Mouse (Mus musculus) hindbrain, embryonic 14.5 days (tissue): Measurements from ENCODE around the gene Olfr433. TPM values are rescaled to one million over a fixed set of nuclear protein-coding genes. Genes with fewer than 3 reads are reported as not detected.
"Not testable (repeated sequence)": the region's sequence is repeated elsewhere in the genome, so short reads cannot be mapped to it uniquely, and the experiment has no call there.

Experiments
- ATAC-seq: fragments of 200-750 bp; cut with Nextera tagmentation; 2 replicates; pipeline ENCODE4 v1.8.0; 2017; ENCODE audit warnings: moderate number of reproducible peaks, mild to moderate bottlenecking, moderate TSS enrichment, moderate library complexity; ENCODE audit not compliant: low FRiP score
- DNase-seq: peaks from one replicate; pipeline ENCODE4 v3.0.0-alpha.2; 2015; ENCODE audit warnings: low spot score
- H3K27ac ChIP-seq: fragments of 300-500 bp; sonication (generic); 2 replicates; pipeline ENCODE4 v1.5.1; 2014; ENCODE audit warnings: mild to moderate bottlenecking, moderate library complexity
- H3K27me3 ChIP-seq: fragments of 300-500 bp; sonication (generic); 2 replicates; pipeline ENCODE4 v1.6.1; 2014; ENCODE audit warnings: mild to moderate bottlenecking, low read length, mixed read lengths; ENCODE audit not compliant: control insufficient read depth, insufficient read depth
- H3K36me3 ChIP-seq: fragments of 300-500 bp; sonication (generic); replicated peaks from 2 replicates; pipeline ENCODE4 v1.6.1; 2014; ENCODE audit not compliant: control insufficient read depth, insufficient read depth
- H3K4me1 ChIP-seq: fragments of 300-500 bp; sonication (generic); replicated peaks from 2 replicates; pipeline ENCODE4 v1.6.1; 2014; ENCODE audit warnings: antibody characterized with exemption, low read length, mixed read lengths; ENCODE audit not compliant: control insufficient read depth, insufficient read depth
- H3K4me2 ChIP-seq: fragments of 300-500 bp; sonication (generic); replicated peaks from 2 replicates; pipeline ENCODE4 v1.6.1; 2014; ENCODE audit warnings: mild to moderate bottlenecking, moderate library complexity
- H3K4me3 ChIP-seq: fragments of 300-500 bp; sonication (generic); replicated peaks from 2 replicates; pipeline ENCODE4 v1.5.1; 2014; ENCODE audit warnings: mild to moderate bottlenecking, low read length
- H3K9ac ChIP-seq: fragments of 300-500 bp; sonication (generic); 2 replicates; pipeline ENCODE4 v1.6.1; 2014
- H3K9me3 ChIP-seq: fragments of 300-500 bp; sonication (generic); 2 replicates; pipeline ENCODE4 v1.6.1; 2016; ENCODE audit warnings: low read length; ENCODE audit not compliant: control insufficient read depth
- WGBS: fragments of 180-500 bp; shearing (Covaris S2); extraction: QIAGEN DNeasy Blood & Tissue Kit; methylation state at CpG from one replicate; pipeline ENCODE4 v1.1.7; 2014; 5-methylcytosine and 5-hydroxymethylcytosine counted together
- polyA plus RNA-seq: library from polyadenylated mRNA; unstranded; fragments of >200 nt; fragmentation: Nextera tagmentation; extraction: Ambion mirVana; gene quantifications from 2 replicates; pipeline ENCODE4 v1.2.1, GENCODE M21; 2014

Gene Olfr433
- polyA plus RNA-seq = not detected in 2 replicates

DNA sequence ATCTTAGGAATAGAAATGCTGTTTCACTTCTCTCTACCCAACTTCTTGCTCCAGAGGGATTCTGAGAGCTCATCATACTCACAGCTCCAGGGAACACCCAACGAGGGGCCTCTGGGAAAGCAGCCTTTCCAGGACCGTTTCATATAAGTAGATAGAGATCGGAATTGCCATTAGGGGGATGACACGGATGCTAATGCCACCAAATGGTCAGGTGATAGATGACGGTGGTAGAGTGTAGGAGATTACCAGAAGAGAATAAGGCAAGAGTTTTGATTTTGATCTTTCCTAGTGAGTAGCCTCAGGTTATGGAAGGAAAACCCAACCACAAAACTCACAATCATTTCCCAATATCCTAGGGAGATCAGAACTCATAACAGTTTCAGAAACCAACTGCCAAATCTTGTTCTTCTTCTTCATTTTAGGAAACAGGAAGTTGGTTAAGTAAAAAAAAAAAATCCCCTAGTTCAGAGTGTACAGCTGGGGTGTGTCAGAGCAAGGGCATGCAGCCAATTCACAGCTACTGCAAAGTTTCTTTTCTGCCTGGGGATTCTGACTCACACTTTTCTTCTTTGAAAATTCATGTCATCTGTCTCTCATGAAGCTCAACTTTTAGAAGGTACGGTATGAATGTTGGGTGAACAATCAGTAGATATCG lies at the start of gene Olfr433:
Olfr433 (plus strand) TSS at position 183 of the 655 bp plus-strand sequence.
- ATAC-seq = no peak
- Histone ChIP-seq H3K9me3 (no peaks in the 10 kb centered on the region), H3K36me3 (no peaks in the 10 kb centered on the region), H3K4me3 (no peak within 1 kb of the TSS), H3K4me1 (no peaks in the 10 kb centered on the region), H3K4me2 (no peak within 1 kb of the TSS), H3K27me3 (no peaks in the 10 kb centered on the region), H3K9ac (no peak within 1 kb of the TSS), H3K27ac (no peak within 1 kb of the TSS)
- 92% methylated on average over 7 of the region's 7 CpGs for WGBS
- no peak for DNase-seq

DNA sequence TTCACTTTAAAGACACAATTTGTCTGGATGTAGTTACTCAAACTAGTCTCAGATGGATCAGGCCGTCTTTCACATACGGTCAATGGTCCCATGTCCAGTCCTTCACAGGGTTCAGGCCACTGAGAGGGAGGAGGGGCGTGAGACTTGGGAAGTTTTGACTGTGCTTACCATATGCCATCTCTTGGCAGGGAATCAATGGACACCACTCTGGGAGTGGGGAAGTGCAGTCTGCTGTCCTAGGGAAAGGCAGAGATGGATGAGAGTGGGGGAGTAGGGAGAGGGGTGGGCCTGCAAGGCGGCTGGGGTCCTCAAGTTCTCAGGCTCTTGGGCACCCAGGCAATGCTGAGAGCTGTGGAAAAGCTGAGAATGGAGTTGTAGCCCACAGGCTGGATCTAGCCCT lies 45.5 kb upstream of the Olfr433 start:
- Histone ChIP-seq H3K36me3 (no peaks in the 10 kb centered on the region), H3K4me3 (no peak overlapping the region), H3K27me3 (no peaks in the 10 kb centered on the region), H3K4me2 (no peak overlapping the region), H3K9me3 (no peaks in the 10 kb centered on the region), H3K4me1 (no peaks in the 10 kb centered on the region), H3K27ac (no peak overlapping the region), H3K9ac (no peak overlapping the region)
- ATAC-seq = no peak
- 85% methylated on average over 4 of the region's 4 CpGs for WGBS
- DNase-seq = no peak

DNA sequence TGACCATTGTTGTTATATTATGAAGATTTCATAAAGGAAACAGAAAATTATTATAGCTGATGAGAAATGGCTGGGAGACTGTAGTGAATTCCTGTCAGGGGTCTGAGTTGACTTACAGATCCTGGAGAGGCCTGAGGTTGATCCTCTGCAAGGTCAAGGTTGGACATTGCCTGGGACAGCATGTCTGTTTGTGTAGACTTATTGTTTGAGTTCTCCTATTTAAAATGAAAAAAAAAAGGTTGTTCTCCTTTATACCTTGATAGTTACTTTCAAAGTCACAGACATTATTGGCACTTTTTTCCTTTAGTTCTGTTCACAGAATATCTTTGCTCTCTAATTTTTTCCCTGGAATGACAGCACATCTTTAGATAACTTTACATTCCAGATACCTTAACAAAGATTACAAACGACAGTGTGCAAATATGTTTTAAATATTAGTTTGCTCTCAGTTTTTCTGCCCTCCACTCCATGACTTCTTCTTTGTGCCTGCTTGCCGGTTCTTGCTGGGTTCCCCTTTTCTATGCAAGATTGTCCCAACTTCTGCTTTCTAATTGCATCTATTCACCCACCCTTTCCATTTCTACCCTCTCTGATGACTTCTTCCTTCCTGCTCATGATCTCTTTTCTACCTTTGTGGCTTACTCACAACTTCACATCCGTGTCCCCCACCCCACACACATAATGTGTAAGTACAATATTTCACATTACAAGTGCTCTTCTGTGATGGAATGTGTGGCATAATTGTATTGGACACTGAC lies 36.0 kb upstream of the Olfr433 start:
- not testable (repeated sequence) for H3K27ac ChIP-seq, ATAC-seq, H3K4me3 ChIP-seq, H3K4me1 ChIP-seq, H3K9me3 ChIP-seq, H3K9ac ChIP-seq, H3K36me3 ChIP-seq, DNase-seq, H3K4me2 ChIP-seq, H3K27me3 ChIP-seq
- 70% methylated on average over 1 of the region's 3 CpGs for WGBS

DNA sequence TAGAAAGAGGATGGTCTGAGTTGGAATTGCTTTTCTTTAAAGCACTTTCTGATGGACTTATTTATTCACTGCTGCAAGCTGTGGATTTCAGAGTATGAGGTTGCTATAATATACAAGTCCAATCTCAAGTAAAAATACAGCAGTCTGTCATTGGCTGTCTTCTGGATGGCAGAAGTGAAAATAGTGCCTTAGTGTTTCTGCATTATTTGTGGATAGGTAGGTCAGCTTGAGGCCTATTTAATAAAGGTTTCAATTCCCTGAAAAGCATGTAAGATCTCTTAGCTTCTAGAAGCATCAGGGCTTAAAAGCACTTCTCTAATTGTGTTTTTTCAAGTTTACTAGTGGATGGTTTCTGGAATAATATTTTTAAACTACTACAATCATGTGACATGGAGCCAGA lies 33.5 kb upstream of the Olfr433 start:
- H3K9me3 ChIP-seq, H3K9ac ChIP-seq, ATAC-seq, H3K36me3 ChIP-seq, H3K4me1 ChIP-seq, H3K4me2 ChIP-seq, H3K27me3 ChIP-seq, H3K4me3 ChIP-seq, H3K27ac ChIP-seq, DNase-seq: not testable (repeated sequence)

DNA sequence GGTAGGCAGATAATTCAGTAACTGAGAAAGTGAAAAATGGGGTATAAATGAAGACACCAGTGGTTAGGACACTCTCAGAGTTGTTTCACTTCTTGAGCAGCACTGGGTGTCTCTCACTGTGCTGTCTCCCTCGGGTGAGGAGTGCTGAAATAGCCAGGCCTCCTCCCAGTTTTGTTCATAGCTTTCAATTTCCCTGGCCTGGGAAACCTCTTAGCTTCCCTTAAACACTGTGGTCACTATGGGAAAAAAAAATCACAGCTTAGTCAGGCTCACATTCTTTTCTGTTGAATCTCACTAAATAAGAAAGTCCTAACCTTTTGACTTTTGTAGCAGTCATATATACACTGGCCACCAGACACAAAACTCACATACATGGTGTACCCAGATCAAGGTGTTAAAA lies 8.8 kb upstream of the Olfr433 start, which contains the start of gene Ifi205:
Ifi205 (minus strand) TSS at position 113 of the 400 bp plus-strand sequence.
- WGBS = 61% methylated on average over 1 of the region's 1 CpGs

DNA sequence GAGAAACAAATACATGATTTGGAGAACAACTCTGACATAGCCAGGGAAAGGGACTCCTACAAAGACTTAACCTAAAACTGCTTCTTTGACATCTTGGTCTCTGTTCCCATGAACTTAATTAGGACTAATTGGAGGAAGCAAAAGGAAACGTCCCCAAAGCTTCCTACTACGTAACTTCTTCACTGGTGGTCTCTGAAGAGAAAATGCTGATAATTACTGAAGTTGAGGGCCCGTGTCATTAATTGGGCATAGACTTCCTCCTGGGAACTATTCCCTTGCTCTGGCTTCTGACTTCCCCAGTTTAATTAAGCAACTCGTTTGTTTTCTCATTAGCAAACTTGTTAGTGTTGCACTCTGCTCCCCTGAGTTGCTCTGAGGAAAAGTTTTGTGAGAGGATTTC lies 4.7 kb upstream of the Olfr433 start:
- Histone ChIP-seq H3K27ac (no peak overlapping the region), H3K4me1 (no peaks in the 10 kb centered on the region), H3K9ac (no peak overlapping the region), H3K4me2 (no peak overlapping the region), H3K36me3 (no peaks in the 10 kb centered on the region), H3K27me3 (no peaks in the 10 kb centered on the region), H3K9me3 (no peaks in the 10 kb centered on the region), H3K4me3 (no peak overlapping the region)
- 76% methylated on average over 4 of the region's 4 CpGs for WGBS
- peak; percentile 23 for DNase-seq
- ATAC-seq = no peak

More for the DNA sequence above, 8.8 kb upstream of the Olfr433 start, which contains the start of gene Ifi205:
- no peak within 1 kb of the TSS for H3K9ac ChIP-seq
- H3K9me3 ChIP-seq = no peaks in the 10 kb centered on the region
- no peaks in the 10 kb centered on the region for H3K27me3 ChIP-seq
- no peaks in the 10 kb centered on the region for H3K4me1 ChIP-seq
- DNase-seq (no peak), ATAC-seq (no peak)
- H3K27ac ChIP-seq = no peak within 1 kb of the TSS
- no peak within 1 kb of the TSS for H3K4me2 ChIP-seq
- H3K36me3 ChIP-seq = no peaks in the 10 kb centered on the region
- no peak within 1 kb of the TSS for H3K4me3 ChIP-seq

DNA sequence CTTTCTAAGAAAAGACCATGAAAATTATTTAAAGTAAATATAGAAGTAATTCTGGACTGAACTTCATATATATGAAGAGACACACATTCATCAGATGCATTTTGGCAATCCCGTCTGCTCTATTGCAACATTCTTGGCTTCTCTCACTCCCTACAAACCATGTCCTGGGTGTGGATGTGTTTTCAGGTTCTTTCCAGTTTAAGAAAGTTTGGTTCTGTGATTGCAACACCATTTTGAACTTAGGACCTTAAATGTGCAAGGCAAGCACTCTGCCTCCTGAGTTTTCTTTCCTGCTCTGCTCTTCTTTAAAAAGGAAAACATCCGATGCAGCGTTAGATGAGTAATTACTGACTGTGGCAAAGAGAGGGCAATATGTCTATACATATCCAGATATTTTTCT lies 2.0 kb upstream of the Olfr433 start:
- no peaks in the 10 kb centered on the region for H3K36me3 ChIP-seq
- no peaks in the 10 kb centered on the region for H3K9me3 ChIP-seq
- WGBS = 94% methylated on average over 3 of the region's 3 CpGs
- H3K9ac ChIP-seq = no peak overlapping the region
- no peaks in the 10 kb centered on the region for H3K4me1 ChIP-seq
- no peak for DNase-seq
- H3K4me3 ChIP-seq = no peak overlapping the region
- ATAC-seq = no peak
- no peaks in the 10 kb centered on the region for H3K27me3 ChIP-seq
- H3K4me2 ChIP-seq = no peak overlapping the region
- H3K27ac ChIP-seq = no peak overlapping the region

DNA sequence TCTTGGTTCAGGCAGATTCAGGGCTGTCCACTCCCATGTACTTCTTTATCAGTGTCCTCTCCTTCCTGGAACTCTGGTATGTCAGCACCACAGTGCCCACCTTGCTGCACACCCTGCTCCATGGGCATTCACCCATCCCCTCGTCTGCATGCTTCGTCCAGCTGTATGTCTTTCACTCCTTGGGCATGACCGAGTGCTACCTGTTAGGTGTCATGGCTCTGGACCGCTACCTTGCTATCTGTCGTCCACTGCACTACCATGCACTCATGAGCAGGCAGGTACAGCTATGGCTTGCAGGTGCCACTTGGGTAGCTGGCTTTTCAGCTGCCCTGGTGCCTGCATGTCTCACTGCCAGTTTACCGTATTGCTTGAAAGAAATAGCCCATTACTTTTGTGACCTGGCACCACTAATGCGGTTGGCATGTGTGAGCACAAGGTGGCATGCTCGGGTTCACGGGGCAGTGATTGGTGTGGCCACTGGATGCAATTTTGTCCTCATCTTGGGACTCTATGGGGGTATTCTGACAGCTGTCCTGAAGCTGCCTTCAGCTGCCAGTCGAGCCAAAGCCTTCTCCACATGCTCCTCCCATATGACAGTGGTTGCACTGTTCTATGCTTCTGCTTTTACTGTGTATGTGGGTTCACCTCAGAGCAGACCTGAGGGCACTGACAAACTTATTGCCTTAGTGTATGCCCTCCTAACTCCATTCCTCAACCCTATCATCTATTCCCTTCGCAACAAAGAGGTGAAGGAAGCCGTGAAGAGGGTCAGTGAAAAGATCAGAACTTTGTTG lies 1.8 kb downstream of the Olfr433 start:
- WGBS = 92% methylated on average over 12 of the region's 12 CpGs
- not testable (repeated sequence) for H3K4me3 ChIP-seq, H3K4me2 ChIP-seq, H3K9me3 ChIP-seq, H3K36me3 ChIP-seq, H3K4me1 ChIP-seq, DNase-seq, ATAC-seq, H3K27ac ChIP-seq, H3K9ac ChIP-seq, H3K27me3 ChIP-seq

DNA sequence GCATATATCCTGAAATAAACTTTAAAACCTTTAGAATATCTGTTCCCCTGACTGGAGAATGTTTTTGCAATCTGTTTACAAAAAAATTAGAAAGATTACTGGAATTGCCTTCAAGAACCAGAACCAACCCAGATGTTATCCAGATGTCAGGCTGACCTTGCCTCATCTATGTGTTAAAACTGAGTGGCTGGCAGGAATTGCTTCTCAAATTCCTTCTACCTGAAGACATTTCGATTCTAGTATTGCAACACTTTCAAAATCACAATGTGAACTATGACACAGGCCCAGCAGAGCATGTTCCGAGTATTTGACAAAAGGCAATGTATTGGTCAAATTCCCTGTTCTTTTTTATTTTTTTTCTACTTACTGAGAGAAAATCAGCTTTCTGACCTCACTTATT lies 3.9 kb downstream of the Olfr433 start:
- H3K4me2 ChIP-seq = no peak overlapping the region
- H3K9ac ChIP-seq = no peak overlapping the region
- H3K9me3 ChIP-seq = no peaks in the 10 kb centered on the region
- ATAC-seq (no peak), DNase-seq (no peak)
- H3K27me3 ChIP-seq = no peaks in the 10 kb centered on the region
- WGBS = 88% methylated on average over 2 of the region's 2 CpGs
- no peaks in the 10 kb centered on the region for H3K4me1 ChIP-seq
- H3K4me3 ChIP-seq = no peak overlapping the region
- no peaks in the 10 kb centered on the region for H3K36me3 ChIP-seq
- no peak overlapping the region for H3K27ac ChIP-seq
